Mouse (Mus musculus): Measurements from ENCODE around the gene Dmwd.
"Not testable (repeated sequence)": the region's sequence is repeated elsewhere in the genome, so short reads cannot be mapped to it uniquely, and the experiment has no call there.

The Dmwd gene

DNA sequence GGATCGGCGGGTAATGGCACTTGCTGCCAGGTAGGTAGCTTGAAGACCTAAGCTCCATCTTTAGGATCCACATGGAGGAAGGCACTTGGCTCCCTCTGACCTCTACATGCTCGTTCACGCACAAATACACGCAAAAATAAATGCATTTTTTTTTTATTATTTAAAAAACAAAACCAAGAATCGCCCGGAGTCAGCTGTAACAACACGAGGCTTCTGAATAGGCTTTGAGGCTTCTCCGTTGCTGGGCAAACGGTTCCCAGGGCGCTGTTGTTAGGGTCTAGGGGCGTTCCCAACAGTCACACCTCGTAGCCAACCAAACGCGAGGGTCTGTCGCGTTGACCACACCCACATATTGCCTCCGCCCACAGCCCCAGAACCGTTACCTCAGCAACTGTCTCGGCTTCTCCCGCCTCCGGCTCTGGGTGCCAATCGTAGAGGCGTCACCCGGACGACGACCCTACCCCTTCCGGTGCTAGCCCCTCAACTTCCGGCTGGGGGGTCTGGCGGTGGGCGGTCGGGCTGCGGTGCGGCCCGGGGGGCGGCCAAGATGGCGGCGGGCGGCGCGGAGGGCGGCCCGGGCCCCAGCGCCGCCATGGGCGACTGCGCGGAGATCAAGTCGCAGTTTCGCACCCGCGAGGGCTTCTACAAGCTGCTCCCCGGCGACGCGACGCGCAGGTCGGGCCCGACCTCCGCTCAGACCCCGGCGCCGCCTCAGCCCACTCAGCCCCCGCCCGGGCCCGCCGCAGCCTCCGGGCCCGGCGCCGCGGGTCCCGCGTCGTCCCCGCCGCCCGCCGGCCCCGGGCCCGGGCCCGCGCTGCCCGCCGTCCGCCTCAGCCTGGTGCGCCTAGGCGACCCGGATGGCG lies at the start of gene Dmwd:
Dmwd (plus strand) TSS at position 505 of the 863 bp plus-strand sequence.
- DNase-seq (ENCODE audit: low read depth), result peak; percentile 98

DNA sequence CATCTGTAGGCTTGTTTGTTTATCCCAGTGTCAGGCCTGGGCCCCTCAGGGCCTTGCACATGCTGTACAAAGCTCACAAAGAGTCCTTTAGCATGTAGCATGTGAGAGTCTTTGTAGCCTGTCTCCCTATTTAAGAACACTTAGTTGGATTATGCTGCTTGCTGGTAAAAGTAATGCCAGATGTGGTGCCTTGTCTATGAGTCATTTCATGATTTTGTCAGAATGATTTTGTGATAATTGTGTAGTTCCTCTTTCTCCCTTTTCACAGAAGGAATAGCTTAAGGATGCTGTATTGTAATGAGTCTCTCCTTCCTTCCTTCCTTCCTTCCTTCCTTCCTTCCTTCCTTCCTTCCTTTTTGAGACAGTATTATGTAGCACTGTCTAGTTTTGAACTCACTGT lies 48.0 kb upstream of the Dmwd start:
- DNase-seq (ENCODE audit: low read depth), result peak; percentile 88

DNA sequence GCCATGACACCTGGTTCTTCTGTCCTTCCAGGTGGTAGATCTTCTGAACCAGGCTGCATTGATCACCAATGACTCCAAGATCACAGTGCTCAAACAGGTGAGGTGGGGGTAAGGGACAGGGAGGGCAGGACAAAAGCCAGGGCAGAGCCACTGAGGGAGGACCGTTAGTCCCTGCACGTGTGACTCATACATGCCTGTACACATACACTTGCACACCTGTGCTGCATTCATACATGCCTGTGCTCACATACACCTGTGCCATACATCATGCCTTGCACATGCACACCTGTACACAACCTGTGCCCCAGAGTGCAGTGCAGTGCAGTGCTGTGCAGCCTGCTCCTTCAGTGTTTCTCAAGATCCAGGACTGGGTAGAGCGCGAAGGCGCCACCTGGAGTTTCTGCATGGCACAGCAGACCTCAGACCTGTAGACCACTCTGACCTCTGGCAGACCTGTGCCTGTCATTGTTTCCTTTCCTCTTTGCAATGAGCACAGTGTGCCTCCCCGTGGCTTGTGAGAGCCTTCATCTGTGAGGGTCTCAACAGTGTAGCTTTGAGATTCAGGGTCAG lies 46.9 kb upstream of the Dmwd start:
- peak; percentile 74 for DNase-seq (ENCODE audit: low read depth)

DNA sequence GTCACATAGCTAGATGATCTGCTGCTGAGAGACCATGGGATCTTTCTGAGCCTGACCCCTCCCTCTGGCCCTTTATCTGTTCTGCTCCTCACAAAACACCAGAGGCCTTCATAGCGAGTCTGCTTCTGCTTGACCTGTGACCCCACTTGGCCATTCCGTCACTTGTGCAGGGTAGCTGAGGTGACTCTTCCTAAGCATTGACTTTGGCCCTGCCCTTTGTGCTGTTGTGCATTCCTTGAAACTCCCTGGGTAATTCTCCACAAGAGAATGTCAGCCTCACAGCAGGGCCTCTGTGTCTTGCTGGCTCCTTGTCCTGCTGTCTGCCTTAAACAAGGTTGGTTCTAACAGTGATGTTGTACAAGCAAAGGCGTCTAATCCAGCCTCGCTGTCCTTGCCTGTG lies 44.4 kb upstream of the Dmwd start:
- no peak for DNase-seq (ENCODE audit: low read depth)

DNA sequence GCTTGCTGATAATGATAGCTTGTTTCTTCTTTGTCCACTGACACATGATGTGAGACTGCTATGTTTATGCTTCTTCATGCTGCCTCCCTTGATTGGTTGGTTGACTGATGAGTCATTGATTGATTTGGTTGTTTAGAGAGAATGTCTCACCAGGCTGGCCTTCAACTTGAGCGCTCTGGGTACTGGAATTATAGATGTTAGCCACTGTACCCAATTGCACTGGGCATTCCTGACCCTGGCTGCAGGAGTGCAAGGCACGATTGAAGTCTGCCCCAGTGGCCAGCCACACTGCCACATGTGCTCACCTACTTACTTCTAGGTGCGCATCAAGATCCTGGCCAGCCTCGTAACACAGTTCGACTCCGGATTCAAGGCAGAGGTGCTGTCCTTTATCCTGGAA lies 31.4 kb upstream of the Dmwd start:
- no peak for DNase-seq (ENCODE audit: low read depth)

DNA sequence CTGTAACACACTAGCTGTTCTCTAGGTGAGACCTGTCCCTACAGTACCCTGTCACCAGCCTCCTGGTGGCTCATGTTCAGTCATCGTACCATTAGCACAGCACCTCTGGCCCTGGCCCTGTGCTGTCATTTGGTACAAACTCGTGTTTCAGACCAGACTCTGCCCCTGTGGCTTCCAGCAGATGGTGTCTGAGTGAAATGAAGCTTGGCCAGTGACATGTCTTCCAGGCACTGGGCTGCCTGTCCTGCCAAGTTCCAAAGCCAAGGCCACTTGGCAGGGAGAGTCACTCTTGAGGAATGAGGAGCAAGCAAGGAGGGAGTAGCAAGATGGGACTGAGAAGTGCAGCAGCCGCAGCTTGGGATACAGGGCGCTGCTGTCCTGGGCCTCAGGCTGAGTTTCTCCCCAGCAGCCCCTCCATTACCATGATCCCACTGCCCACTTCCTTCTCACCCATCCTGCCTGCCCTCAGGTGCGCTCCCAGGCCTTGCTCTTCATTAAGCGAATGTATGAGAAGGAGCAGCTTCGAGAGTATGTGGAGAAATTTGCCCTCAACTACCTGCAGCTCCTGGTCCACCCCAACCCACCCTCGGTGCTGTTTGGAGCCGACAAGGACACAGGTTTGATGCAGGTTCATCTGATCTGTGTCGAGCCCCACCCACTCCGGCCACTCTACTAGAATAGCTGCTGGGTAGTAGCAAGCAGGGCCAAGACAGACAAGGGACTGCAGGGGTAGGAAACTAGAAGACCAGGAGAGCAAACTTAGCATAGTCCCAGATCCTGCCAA lies 29.5 kb upstream of the Dmwd start:
- DNase-seq (ENCODE audit: low read depth), result no peak

DNA sequence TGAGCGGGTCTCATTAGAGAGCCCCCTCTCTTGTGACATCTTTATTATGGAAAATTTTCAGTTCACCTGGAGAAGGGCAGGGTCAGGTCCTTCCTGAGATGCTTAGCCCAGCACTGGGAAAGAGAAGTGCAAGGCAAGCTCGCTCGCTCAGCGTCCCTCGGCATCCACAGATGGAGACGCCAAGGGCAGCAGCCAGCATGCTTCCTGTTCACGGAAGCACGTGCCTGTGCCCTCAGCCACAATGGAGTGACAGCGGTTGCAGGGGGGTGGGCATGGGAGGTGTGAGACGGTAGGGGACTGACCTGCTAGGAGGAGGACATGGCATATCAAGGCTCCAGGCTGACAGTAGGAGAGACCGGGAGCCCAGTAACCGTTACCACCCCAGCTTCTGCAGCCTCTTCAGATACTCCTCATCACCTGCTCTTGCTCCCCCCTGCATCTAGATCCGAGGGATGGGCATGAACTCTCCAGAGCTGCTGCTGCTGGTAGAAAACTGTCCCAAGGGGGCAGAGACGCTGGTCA lies 28.0 kb upstream of the Dmwd start:
- DNase-seq (ENCODE audit: low read depth), result no peak

DNA sequence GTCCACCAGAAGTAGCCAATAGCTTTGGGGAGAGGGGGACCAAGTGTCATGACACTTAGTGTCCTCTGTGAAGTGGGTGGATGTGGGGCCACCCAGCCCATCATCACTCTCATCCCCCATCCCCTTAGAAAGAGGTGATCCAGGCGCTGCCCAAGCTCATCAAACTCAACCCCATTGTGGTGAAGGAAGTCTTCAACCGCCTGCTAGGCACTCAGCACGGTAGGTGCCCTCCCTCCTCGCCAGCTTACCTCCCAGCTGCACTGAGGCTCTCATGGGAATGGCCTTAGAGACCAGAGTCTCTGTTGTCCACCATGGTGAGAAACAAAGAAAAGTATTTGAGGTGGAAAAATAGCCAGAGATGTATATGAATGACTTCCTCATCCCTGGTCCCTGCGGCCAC lies 26.8 kb upstream of the Dmwd start:
- DNase-seq (ENCODE audit: low read depth), result no peak

DNA sequence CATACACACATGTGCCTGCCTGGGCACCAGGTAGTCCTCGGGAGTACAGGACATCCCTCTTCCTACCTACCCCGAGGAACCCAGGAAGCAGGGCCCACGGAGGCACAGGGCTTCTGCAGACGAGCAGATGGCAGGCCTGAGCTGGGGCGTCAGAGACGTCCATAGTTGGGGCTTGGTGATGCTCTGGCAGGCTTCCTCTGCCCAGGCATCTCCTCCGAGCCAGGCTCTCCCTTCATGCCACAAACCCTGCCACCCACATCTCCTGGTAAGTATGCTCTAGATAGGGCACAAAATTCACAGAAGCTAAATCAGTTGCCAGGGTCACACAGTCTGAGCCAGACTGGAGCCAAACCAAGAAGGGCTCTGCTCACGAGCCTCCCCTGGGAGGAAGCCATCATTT lies 25.9 kb upstream of the Dmwd start:
- no peak for DNase-seq (ENCODE audit: low read depth)

DNA sequence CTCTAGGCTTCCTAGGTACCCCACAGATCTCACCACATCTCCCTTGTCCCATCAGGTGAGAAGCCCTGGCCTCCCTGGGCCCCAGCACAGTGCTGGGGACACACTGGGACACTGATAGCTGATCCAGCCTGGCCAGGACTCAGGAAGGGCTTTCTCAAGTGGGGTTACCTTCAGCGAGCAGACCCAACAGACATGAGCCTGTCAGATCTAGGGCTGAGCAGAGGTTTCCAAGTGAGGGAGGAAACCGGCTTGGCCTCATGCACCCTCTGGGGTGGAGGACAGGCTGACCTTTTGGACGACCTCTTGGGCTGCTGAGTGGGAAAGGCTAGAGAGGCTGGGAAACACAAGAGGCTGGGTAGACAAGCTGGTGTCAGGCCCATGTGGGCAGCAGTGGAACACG lies 24.9 kb upstream of the Dmwd start:
- DNase-seq (ENCODE audit: low read depth), result no peak

DNA sequence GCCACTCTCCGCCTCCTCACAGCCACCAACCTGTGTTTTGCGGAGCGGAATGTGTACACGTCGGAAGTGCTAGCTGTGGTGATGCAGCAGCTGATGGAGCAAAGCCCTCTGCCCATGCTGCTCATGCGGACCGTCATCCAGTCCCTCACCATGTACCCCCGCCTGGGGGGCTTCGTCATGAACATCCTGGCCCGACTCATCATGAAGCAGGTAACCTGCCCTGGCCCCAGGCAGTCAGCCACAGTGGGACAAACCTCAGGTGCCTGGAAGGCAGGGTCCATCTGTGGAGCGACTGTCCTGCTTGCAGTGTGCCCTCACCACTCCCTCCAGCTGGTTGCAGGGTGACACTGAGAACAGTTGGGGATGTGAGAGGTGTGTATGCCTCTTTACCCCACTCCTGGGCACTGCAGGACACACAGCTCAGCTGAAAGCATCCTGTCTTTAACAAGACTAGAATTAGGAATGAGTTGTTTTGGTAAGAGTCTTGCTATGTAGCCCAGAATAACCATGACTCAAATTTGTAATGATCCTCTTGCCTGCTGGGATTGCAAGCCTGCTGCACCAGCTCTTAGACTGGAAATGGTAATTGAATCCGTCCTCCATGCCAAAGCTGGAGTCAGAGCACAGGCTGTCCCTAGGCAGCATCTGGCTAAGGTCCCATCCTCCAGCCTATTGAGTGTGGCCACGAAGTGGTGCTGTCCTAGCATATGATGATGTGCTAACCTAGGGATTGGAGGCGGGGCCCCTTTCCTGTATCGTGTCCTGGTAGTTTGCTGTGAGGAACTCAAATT lies 23.5 kb upstream of the Dmwd start:
- no peak for DNase-seq (ENCODE audit: low read depth)

DNA sequence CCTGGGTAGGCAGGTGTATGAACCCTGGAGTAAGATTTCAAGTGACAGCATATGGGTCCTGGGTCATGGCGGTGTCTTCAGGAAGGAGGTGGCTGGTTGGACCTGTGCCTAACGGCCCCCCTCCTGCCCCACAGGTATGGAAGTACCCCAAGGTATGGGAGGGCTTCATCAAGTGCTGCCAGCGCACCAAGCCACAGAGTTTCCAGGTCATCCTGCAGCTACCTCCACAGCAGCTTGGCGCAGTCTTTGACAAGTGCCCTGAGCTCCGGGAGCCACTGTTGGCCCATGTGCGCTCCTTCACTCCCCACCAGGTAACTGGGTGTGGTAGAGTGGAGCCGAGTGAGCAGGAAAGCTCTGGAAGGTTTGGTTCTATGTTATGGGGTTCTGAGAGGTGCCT lies 22.9 kb upstream of the Dmwd start:
- DNase-seq (ENCODE audit: low read depth), result no peak

DNA sequence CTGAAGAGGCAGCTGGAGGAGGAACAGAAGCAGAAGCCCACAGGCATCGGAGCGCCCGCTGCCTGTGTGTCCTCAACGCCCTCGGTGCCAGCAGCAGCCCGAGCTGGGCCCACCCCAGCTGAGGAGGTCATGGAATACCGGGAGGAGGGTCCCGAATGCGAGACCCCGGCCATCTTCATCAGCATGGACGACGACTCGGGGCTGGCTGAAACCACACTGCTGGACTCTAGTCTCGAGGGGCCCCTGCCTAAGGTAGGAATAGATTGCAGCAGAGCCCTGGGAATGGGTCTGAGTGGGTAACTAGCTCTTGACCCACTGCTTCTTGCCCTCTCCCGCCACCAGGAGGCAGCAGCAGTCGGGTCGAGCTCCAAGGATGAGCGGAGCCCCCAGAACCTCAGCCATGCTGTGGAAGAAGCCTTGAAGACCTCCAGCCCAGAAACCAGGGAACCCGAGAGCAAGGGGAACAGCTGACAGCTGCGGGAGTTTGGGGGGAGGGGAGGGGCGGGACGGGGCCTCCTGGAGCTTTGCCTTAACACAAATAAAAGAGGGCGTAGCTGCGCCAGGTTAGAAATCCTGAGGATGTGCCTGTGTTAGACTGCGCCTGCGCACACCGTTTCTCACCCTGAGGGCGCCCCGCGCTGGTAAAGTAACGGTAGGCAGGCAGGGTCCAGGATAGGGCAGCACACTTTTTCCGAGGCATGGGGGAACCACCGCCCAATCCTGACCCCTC lies 21.8 kb upstream of the Dmwd start, which contains the start of gene Rsph6a:
Rsph6a (plus strand) TSS at position 644 of the 730 bp plus-strand sequence.
- DNase-seq (ENCODE audit: low read depth), result peak; percentile 23

DNA sequence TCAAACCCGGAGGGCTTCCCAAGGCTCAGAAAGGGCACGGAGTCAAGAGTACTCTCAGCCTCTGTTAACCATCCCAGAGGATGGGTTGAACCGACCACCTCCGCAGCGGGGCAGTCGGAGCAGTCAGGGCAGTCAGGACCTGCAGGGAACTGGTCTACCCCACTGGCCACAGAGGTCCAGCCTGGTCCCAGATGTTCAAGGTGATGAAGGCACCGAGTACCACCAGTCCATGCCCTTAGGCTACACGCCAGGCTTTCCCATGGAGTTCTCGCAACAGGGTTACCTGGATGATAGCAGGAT lies 21.3 kb upstream of the Dmwd start:
- no peak for DNase-seq (ENCODE audit: low read depth)

DNA sequence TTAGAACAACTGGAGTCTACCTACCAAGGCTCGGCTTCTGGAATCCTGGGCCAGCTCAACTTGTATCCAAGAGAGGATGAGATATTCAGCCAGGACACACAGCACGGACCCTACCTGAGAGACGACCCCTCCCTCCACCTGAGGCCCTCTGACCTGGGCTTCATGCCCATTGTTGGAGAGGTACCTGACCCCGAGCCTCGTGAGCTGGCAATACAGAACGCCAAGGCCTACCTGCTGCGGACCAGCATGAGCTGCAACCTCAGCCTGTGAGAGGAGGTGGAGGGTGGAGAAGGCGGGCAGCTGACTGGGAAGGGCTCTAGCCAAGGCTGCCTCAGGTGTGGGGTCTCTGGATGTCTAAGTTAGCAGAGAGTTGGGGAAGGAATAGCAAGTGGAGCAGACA lies 20.9 kb upstream of the Dmwd start:
- DNase-seq (ENCODE audit: low read depth), result no peak

DNA sequence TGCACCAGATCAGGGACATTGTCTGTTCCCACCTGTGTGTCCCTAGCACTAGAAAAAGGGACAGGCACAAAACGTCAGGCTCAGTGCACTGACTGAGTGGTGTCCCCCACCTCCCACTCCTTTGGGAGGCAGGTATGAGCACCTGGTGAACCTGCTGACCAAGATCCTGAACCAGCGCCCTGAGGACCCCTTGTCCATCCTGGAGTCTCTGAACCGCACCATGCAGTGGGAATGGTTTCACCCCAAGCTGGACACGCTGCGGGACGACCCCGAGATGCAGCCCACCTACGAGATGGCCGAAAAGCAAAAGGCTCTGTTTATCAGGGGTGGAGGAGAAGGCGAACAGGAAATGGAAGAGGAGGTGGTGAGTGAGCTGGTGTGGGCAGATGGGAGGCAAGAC lies 18.6 kb upstream of the Dmwd start:
- no peak for DNase-seq (ENCODE audit: low read depth)

DNA sequence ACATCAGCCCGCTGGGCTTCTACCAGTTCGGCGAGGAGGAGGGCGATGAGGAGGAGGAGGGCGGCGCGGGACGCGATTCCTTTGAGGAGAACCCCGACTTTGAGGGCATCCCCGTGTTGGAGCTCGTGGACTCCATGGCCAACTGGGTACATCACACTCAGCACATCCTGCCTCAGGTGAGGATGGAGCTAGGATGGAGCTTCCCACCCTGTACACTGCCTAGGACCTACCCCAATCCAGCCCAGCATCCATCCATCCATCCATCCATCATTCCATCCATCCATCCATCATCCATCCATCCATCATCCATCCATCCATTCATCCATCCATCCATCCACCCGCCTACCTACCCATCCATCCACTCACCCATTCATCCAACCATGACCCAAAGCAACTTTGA lies 10.1 kb upstream of the Dmwd start:
- DNase-seq (ENCODE audit: low read depth), result no peak

DNA sequence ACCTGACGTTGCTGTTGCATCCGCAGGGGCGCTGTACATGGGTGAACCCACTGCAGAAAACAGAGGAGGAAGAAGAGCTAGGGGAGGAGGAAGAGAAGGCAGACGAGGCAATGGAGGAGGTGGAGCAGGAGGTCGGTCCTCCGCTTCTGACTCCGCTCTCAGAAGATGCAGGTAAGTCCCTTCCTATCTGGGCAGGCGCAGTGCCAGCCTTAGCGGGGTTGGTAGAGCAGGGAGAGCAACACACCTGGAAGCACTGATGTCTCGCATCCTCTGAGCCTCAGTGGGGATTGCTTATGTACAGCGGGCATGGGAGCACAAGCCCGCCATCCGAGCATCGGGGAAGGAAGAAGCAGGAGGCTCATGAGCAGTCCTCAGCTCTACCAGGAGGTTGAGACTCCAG lies 9.0 kb upstream of the Dmwd start:
- no peak for DNase-seq (ENCODE audit: low read depth)

DNA sequence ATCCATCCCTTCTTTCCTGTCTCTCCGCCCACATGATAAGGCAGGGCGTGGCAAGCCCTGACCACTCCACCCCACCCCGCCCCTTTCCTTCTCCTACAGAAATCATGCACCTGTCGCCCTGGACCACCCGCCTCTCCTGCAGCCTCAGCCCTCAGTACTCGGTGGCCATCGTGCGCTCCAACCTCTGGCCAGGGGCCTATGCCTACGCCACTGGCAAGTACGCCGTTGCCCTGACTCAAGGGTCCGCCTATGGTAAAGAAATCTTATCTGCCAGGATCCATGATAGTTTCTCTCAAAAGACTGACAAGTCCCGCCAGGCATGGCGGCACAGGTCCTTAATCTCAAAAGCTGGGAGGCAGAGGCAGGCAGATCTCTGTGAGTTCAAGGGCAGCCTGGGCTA lies 8.1 kb upstream of the Dmwd start:
- DNase-seq (ENCODE audit: low read depth), result no peak

DNA sequence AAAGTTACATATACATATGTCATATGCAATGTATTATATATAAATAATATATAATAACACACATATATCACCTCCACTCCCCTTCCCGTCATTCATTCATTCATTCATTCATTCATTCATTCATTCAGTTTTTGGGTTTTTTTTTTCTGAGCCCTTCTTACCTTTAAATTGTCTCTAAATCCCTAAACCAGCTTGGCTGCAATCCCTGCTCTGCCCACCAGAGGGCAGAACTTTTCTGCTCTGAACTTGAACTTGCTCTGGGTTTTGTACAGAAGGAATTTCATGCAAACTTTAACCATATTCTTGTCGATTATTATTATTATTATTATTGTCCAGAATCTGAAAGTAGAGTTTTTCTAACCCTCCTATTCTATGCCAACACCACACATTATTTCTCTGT lies 7.3 kb upstream of the Dmwd start:
- DNase-seq (ENCODE audit: low read depth), result peak; percentile 87

DNA sequence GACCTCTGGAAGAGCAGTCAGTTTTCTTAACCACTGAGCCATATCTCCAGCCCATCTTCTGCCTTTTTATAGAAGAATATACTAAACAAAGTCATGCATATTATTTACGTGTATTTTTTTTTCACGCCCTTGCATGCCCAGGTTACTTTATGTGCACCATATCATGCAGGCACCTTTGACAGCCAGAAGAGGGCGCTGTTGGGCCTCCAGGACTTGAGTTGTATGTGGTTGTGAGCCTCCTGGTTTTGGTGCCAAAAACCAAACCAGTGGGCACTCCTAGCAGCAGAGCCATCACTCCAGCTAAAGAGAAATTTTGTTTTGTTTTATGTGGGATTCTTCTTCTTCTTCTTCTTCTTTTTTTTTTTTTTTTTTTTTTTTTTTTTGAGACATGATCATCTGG lies 6.5 kb upstream of the Dmwd start:
- peak; percentile 83 for DNase-seq (ENCODE audit: low read depth)

DNA sequence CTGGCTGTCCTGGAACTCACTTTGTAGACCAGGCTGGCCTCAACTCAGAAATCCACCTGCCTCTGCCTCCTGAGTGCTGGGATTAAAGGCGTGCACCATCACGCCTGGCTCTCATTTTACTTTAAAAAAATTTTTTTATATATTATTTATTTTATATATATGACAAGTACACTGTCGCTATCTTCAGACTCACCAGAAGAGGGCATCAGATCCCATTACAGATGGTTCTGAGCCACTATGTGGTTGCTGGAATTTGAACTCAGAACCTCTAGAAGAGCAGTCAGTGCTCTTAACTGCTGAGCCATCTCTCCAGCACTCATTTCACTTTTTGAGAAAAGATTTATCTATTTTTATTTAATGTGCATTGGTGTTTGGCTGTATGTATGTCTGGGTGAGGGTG lies 5.0 kb upstream of the Dmwd start:
- not testable (repeated sequence) for DNase-seq (ENCODE audit: low read depth)
